Mouse (Mus musculus) frontal cortex, adult 2 months (tissue): ENCODE data around the gene Zranb1. TPM values are rescaled to one million over a fixed set of nuclear protein-coding genes. Genes with fewer than 3 reads are reported as not detected.

Source experiments
- DNase-seq, 2 experiments: peaks; one replicate each; pipeline ENCODE4 v3.0.0; 2022; ENCODE audit warnings: low spot score in 1 of 2; ENCODE audit errors: extremely low spot score in 1 of 2
- polyA plus RNA-seq: library from polyadenylated mRNA; depleted of rRNA; stranded (reverse); fragments of >200 nt; gene quantifications from 2 replicates; pipeline ENCODE4 v1.2.3, GENCODE M21; 2012; rRNA removed

Gene Zranb1
- polyA plus RNA-seq: 29.0 and 29.4 TPM in 2 replicates

GRCm38 (mm10) chr7:132930850-132931559 lies at the start of gene Zranb1:
TSS of gene Zranb1 (plus strand) at chr7:132931142.
- peak; percentile 98 to 99 for DNase-seq

GRCm38 (mm10) chr7:132882343-132882742 lies 48.6 kb upstream of the Zranb1 start:
- no peak for DNase-seq

GRCm38 (mm10) chr7:132884031-132884430 lies 46.9 kb upstream of the Zranb1 start:
- DNase-seq: peak in 1 of 2 experiments; percentile 32

DNA sequence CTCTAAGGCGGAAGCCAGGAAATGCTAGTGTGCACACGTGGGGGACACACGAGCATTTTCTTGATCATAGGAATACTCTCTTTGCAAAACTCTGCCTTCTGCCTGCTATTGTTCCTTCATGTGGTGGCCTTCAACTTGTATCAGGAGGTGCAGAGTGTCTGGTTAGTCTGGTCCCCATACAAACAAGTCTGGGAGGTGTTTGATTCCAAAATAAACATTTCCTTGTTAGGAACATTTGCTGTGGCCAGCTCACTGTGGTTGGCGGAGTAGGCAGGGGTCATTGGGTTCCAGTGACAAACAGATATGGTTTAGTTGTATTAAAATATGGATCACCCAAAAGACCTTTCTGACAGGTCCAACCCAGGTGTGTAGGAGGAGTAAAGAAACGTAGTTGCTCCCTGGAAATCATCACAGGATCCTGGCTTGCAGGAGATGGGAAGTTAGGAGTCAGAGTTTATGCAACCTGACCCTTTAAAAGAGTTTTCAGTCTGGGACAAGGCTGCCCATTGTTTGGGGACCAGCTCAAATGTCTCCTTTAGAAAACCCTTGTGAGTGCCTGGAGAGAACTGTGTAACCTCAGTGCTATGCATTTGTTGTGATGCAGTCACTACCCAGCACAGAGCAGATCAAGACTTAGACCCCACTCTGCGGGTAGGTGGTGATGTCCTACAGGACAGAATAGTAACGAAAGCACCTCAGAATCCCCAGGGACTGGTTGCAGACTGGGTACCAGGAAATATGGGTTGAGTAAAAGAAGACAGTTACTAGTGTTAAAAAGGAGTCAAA lies 43.7 kb upstream of the Zranb1 start:
- no peak for DNase-seq

DNA sequence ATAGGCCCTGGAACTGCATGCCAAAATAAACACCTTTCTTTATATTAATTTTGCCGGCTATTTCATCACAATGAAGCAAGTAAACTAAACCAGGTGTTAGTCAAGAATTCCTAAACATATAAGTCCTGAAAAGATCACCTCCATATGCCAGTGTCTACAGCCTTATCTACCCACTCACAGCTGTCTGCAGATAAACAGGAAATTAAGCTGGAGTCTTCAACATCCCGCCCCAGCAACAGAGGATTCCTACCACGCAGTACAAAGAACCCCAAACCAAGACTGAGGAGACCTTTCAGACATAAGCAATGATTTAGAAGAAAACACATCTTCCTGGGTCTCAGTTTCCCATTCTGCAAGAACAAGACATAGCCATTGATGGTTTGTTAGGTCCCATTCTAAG lies 42.9 kb upstream of the Zranb1 start:
- DNase-seq: no peak

GRCm38 (mm10) chr7:132888518-132889249 lies 42.3 kb upstream of the Zranb1 start:
- no peak for DNase-seq

DNA sequence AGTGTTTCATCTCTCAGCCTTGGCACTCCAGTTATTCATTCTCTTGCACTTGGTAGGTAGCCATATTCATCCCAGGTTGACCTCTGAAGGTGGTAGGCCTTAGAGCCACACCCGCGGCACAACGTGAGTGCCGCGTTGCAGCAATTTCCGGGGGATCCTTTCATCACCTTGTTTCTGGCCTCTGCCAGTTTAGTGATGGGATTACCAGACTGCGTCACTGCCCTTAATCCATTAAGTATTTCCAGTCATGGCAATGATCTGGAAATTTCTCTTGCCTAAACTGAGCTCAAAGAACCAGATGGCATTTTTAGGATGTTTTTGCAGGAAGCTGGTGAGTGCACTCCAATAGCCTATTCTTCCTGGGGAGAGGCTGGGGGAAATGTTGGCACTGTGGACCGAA lies 41.3 kb upstream of the Zranb1 start:
- no peak for DNase-seq

DNA sequence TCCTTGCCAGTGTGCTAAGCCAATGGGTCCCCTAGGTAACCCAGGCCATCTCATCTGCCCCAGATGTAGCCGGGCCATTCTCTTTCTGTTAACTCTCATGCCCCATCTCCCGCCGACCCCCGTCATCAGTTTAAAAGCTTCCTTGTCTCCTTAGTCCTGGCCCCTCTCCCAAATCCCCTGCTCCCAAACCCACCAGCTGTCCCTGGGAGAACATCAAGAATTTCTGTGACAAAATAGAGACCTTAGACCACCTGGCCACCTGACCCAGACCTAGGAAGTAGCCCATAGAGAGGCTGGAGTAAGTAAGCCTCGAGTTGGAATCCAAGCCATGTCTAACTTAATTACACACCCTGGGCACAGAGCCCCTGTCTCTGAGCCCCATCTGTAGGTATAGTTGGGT lies 40.7 kb upstream of the Zranb1 start:
- DNase-seq: no peak

- DNase-seq: peak in 1 of 2 experiments; percentile 8
Observed at GRCm38 (mm10) chr7:132891561-132892310, 39.2 kb upstream of the Zranb1 start.

DNA sequence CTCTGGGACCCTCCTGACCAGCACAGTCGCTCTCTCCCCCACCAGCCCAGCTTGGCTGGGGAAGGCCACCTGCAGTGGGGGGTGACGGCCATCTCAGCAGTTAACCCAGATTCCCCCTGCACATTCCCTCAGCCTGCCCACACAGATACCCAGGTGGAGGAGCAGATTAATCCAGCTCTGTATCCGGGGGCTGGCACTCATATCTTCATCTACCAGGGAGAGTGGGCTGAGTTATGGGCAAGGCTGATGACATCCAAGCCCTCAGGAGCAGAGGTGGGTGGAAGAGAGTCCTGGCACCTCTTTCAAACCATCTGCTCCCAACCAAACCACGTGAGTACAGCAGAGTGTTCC lies 38.7 kb upstream of the Zranb1 start:
- DNase-seq: peak in 1 of 2 experiments; percentile 31

DNA sequence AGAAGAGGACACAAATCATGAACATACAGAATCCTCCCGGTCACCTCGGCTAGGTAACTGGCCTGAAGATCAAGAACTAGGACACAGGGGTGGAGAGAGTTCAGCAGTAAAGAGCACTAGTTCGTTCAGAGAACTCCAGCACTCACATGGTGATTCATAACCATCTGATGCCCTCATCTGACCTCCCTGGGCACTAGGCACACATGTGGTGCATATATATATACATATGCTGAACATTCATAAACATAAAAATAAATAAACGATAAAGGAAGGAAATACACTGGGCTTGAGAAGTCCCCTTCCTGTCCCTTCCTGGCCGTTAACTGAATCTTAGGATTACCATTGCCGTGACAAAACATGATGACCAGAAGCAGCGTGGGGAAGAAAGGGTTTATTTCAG lies 38.1 kb upstream of the Zranb1 start:
- no peak for DNase-seq

- DNase-seq: no peak
Observed at GRCm38 (mm10) chr7:132893336-132893735, 37.6 kb upstream of the Zranb1 start.

DNA sequence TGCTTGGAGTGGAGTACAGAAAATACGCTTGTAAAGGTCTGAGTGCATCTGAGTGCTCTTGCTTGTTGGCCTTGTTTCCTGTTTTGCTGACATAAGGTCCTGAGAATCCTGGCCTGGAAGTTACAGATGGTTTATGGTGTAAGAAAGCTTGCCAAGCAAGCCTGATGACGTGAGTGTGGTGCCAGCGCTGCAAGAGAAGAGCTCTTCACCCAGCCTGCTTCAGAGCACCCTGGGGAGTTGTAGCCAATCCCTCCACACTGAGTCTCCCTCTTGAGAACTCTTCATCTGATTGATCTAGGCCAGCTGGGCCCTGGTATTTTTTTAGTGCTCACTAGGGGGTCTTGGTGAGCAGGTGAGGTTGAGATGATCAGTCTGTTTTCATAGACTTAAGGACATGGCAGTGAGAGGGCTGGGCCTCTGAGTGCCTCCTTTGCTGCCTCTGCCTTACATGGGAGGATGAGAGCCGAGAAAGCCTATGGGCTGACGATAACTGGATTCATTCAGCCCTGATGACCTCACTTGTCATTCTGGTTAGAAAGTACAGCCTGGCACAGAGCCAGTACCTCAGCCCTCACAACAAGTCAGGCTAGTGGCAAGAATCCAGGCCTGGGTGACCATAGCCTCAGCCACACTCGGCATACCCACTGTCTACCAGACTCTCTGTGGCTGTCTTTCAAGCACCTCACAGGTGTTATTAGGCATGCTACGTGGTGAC lies 35.9 kb upstream of the Zranb1 start:
- peak in 1 of 2 experiments; percentile 15 for DNase-seq

DNA sequence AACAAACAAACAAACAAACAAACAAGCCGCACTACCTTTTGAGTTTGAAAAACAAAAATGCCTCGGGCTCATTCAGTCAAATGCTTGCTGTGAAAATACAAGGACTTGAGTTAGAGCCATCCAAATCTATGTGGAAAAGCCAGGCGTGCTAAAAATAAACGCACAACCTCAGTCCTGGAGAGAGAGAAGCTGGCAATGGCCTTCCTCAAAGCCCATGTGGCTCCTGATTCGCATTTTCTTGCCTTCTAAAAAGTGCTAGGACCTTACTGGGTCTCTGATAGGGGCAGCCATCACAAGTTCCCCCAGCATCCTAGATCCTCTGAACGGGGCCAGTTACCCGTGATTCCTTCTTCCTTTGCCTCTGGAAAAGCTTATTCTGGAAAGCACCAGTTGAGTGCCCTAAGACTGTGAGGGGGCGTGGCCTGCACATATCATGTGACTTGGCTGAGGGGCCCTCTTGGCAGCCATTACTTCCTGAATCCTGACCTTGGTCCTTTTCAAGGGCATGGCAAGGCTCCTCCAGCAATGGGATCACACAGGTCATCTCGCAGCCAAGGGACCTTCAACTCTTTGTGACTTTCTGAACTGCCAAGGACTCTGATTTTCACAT lies 34.6 kb upstream of the Zranb1 start:
- no peak for DNase-seq

- DNase-seq: no peak
Observed at GRCm38 (mm10) chr7:132897258-132897657, 33.7 kb upstream of the Zranb1 start.

GRCm38 (mm10) chr7:132898234-132898633 lies 32.7 kb upstream of the Zranb1 start:
- DNase-seq: no peak

GRCm38 (mm10) chr7:132900826-132901531 lies 30.0 kb upstream of the Zranb1 start:
- DNase-seq: no peak

GRCm38 (mm10) chr7:132903796-132904195 lies 27.1 kb upstream of the Zranb1 start:
- no peak for DNase-seq

GRCm38 (mm10) chr7:132921971-132922370 lies 9.0 kb upstream of the Zranb1 start:
- DNase-seq: no peak
